Mouse (Mus musculus) kidney, adult 2 months (tissue): ENCODE measurements around the gene Olfr1449. TPM values are rescaled to one million over a fixed set of nuclear protein-coding genes. Genes with fewer than 3 reads are reported as not detected.
"Not testable (repeated sequence)": the region's sequence is repeated elsewhere in the genome, so short reads cannot be mapped to it uniquely, and the experiment has no call there.

ENCODE experiments used
- DNase-seq: peaks from one replicate; pipeline ENCODE4 v3.0.0; 2021
- H3K27ac ChIP-seq: fragments of 200-500 bp; 2 replicates; pipeline ENCODE4 v1.5.1; 2012; ENCODE audit warnings: low read depth, low read length, control low read depth, inconsistent platforms; ENCODE audit not compliant: insufficient read depth
- H3K27me3 ChIP-seq: fragments of 200-500 bp; replicated peaks from 2 replicates; pipeline ENCODE4 v1.6.1; 2012; ENCODE audit warnings: mild to moderate bottlenecking, moderate library complexity, low read length, inconsistent platforms; ENCODE audit not compliant: control insufficient read depth, insufficient read depth
- H3K36me3 ChIP-seq: fragments of 200-500 bp; 2 replicates; pipeline ENCODE4 v1.6.1; 2012; ENCODE audit warnings: mild to moderate bottlenecking, moderate library complexity, low read length, inconsistent platforms; ENCODE audit not compliant: control insufficient read depth, insufficient read depth
- H3K4me1 ChIP-seq: fragments of 200-500 bp; 2 replicates; pipeline ENCODE4 v1.6.1; 2011; ENCODE audit warnings: low read length; ENCODE audit not compliant: control insufficient read depth, insufficient read depth
- H3K4me3 ChIP-seq: fragments of 200-500 bp; 2 replicates; pipeline ENCODE4 v1.5.1; 2011; ENCODE audit warnings: mild to moderate bottlenecking, low read depth, low read length, control low read depth; ENCODE audit not compliant: insufficient read depth
- CTCF ChIP-seq: fragments of 200-500 bp; conservative IDR thresholded peaks from 2 replicates; pipeline ENCODE4 v1.5.1; 2011; ENCODE audit warnings: low read depth, mild to moderate bottlenecking, control low read depth, low read length, moderate library complexity, mixed read lengths; ENCODE audit not compliant: insufficient read depth, insufficient read length
- POLR2A ChIP-seq: fragments of 200-500 bp; IDR thresholded peaks from one replicate; pipeline ENCODE4 v1.6.1; 2011; ENCODE audit warnings: low read depth, low read length, control low read depth
- WGBS: fragments of 180-500 bp; shearing (Covaris S2); methylation state at CpG from one replicate; pipeline ENCODE4 v1.1.7; 2018; 5-methylcytosine and 5-hydroxymethylcytosine counted together
- polyA plus RNA-seq: library from polyadenylated mRNA; depleted of rRNA; stranded (reverse); fragments of >200 nt; gene quantifications from 2 replicates; pipeline ENCODE4 v1.2.3, GENCODE M21; 2012; rRNA removed

Gene Olfr1449
- polyA plus RNA-seq, result not detected in 2 replicates

DNA sequence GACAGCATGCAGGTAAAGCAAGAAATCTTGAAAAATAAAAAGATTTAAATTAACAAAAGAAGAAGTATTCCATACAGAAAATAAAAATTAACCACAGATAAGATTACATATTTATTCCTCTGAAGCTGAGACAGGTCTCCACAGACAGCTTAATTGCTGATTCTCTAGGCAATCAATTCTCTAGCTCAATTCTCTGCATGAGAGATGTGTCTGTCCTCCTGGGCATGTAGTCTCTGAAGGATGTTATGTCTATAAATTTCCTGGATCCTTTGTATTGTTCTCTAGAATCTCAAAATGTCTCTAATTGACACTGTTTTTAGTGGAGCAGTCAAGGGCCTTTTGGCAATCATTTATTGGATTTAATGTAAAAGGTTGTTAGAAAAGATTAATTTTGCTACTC, at the start of gene Olfr1449:
Gene Olfr1449 (plus strand): TSS at position 301 of the 400 bp plus-strand sequence.
- no peak for DNase-seq
- Histone ChIP-seq H3K4me3 (no peak within 1 kb of the TSS), H3K27ac (no peak within 1 kb of the TSS), H3K4me1 (no peaks in the 10 kb centered on the region), H3K27me3 (no peaks in the 10 kb centered on the region), H3K36me3 (no peaks in the 10 kb centered on the region)
- TF ChIP-seq CTCF (no peak), POLR2A (no peak)

DNA sequence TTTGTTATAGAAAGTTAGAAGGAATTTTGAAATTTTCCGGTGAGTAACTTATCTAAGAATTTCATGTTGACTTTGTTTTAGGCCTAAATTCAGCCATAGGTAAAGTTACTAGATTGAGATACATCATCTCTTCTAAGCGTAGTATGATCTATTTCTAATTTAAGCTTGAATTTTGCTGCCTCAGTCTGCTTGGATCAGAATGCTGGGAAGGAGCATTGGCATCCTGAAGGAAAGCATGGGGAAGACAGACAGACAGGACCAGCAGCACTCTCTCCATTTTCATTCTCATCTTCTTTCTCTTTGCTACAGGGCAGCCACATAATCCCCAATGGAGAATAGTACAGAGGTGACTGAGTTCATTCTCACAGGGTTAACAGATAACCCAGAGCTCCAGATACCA, 47.1 kb upstream of the Olfr1449 start, which contains the start of gene Olfr1445:
Gene Olfr1445 (plus strand): TSS at position 301 of the 400 bp plus-strand sequence.
- TF ChIP-seq POLR2A, result no peak
- TF ChIP-seq CTCF, result no peak
- WGBS, result 88% methylated on average over 2 of the region's 2 CpGs
- Histone ChIP-seq H3K36me3 (no peaks in the 10 kb centered on the region), H3K4me3 (no peak within 1 kb of the TSS), H3K27me3 (no peaks in the 10 kb centered on the region), H3K4me1 (no peaks in the 10 kb centered on the region), H3K27ac (no peak within 1 kb of the TSS)
- DNase-seq, result no peak

DNA sequence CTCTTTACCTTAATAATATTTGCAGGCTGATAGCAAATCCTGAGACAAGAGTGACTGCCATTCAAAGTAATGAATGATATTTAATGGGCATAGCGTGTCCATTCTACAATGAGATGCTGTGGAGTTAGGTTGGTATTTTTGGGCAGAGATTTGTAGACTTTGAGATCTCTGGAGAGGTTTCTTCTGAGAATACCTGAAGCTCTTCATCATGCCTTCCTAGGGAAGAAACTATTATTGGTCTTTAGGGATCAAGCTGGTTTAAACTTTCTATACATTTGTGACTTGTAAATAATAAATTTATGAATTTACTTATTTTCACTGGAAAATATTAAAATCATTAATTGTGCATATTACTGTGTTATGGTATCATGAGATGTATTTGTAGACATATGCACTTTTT, 37.2 kb upstream of the Olfr1449 start, which contains the start of gene Olfr1446:
Gene Olfr1446 (minus strand): TSS at position 101 of the 400 bp plus-strand sequence.
- Histone ChIP-seq H3K27ac (no peak within 1 kb of the TSS), H3K36me3 (no peaks in the 10 kb centered on the region), H3K4me3 (no peak within 1 kb of the TSS), H3K27me3 (no peaks in the 10 kb centered on the region), H3K4me1 (no peaks in the 10 kb centered on the region)
- WGBS, result 76% methylated on average over 1 of the region's 1 CpGs
- DNase-seq, result no peak
- TF ChIP-seq CTCF, result no peak
- TF ChIP-seq POLR2A, result no peak

DNA sequence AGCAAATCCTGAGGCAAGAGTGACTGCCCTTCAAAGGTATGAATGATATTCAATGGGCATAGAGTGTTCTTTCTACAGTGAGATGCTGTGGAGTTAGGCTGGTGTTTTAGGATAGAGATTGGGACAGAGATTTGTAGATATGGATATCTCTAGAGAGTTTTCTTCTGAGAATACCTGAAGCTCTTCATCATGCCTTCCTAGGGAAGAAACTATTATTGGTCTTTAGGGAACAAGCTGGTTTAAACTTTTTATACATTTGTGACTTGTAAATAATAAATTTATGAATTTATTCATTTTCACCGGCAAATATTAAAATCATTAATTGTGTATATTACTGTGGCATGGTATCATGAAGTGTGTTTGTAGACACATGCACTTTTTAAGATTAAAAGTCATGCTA, 27.0 kb upstream of the Olfr1449 start, which contains the start of gene Olfr1447:
Gene Olfr1447 (minus strand): TSS at position 101 of the 400 bp plus-strand sequence.
- H3K4me1 ChIP-seq, result no peaks in the 10 kb centered on the region
- H3K36me3 ChIP-seq, result no peaks in the 10 kb centered on the region
- H3K27ac ChIP-seq, result no peak within 1 kb of the TSS
- 90% methylated on average over 1 of the region's 1 CpGs for WGBS
- no peaks in the 10 kb centered on the region for H3K27me3 ChIP-seq
- TF ChIP-seq POLR2A (no peak), CTCF (no peak)
- H3K4me3 ChIP-seq, result no peak within 1 kb of the TSS
- DNase-seq, result no peak

DNA sequence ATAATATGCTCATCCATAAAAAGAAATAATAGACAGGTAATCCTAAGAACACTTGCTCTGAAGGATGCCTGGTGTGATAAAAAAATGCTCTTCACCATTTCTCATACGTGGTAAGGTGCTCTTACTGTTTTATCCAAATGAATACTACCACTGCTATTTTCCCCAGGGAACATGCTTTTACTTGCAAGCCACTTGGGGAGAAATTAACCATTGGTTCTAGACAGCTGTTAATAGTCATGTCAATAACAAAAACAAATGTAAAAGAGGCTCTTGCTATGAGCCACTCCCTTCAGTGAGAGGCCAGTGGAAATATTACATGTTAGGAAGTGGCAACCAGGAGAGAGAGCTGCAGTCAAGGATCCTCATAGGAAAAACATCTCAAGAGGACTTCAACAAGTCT, 6.3 kb upstream of the Olfr1449 start, which contains the start of gene Olfr1448:
Gene Olfr1448 (minus strand): TSS at position 101 of the 400 bp plus-strand sequence.
- DNase-seq, result no peak
- TF ChIP-seq CTCF (no peak), POLR2A (no peak)
- Histone ChIP-seq H3K36me3 (no peaks in the 10 kb centered on the region), H3K4me1 (no peaks in the 10 kb centered on the region), H3K4me3 (no peak within 1 kb of the TSS), H3K27me3 (no peaks in the 10 kb centered on the region), H3K27ac (no peak within 1 kb of the TSS)
- WGBS, result 65% methylated on average over 1 of the region's 1 CpGs

DNA sequence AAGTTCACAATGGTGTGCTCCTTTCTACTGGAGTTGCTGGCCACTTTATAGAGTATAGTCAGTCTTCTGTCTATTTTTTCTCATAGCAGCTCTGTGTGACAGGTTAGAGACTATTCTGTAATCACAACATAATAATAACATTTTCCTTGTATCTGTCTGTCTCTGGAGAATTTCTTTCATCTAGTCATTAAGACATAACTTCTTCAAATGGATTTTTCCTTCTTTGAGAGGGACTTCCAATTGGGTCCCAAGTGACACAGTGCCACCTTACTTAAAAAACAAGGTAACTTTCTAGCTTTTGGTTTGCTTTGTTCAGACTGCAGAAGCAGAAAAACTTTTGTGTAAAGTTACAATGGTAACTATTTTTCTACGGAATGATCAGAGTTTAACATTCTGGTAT, 19.3 kb downstream of the Olfr1449 start, which contains the start of gene Olfr1450:
Gene Olfr1450 (plus strand): TSS at position 301 of the 400 bp plus-strand sequence.
- H3K4me1 ChIP-seq, result no peaks in the 10 kb centered on the region
- DNase-seq, result no peak
- no peak within 1 kb of the TSS for H3K4me3 ChIP-seq
- TF ChIP-seq POLR2A (no peak), CTCF (no peak)
- no peak within 1 kb of the TSS for H3K27ac ChIP-seq
- no peaks in the 10 kb centered on the region for H3K27me3 ChIP-seq
- H3K36me3 ChIP-seq, result no peaks in the 10 kb centered on the region
- 85% methylated on average over 1 of the region's 1 CpGs for WGBS

DNA sequence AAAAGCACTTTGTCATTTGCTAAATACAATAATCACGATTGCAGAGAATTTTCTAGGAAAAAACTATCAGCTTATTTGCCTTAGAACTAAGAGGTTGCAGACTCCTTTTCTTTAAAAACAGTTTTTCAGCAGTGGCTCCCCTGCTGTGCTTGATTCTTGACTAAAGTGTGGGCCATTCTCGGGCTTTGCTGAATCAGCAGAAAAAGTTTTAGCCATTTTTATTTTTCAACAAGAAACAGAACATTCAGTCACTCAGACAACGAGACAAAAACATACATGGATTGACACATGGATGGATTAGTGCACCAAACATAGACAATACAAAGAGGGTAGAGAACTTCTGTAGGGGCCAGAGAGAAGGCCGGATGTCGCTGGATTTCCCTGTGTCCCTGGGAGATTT, 39.4 kb downstream of the Olfr1449 start:
- not testable (repeated sequence) for DNase-seq, H3K27ac ChIP-seq, H3K4me3 ChIP-seq, H3K36me3 ChIP-seq, H3K4me1 ChIP-seq, H3K27me3 ChIP-seq
- WGBS, result 83% methylated on average over 5 of the region's 5 CpGs

Other genes starting within 250 kb of the Olfr1449 start
- 1,454 and 1,674 TPM in 2 replicates for gene Keg1, start 235.1 kb upstream of the Olfr1449 start, polyA plus RNA-seq
- 2.9 and 3.6 TPM in 2 replicates for gene Cntf, start 165.2 kb upstream of the Olfr1449 start, polyA plus RNA-seq
- 15.7 and 17.7 TPM in 2 replicates for gene Zfp91, start 134.7 kb upstream of the Olfr1449 start, polyA plus RNA-seq
- 1.8 and 3.2 TPM in 2 replicates for gene Lpxn, start 134.6 kb upstream of the Olfr1449 start, polyA plus RNA-seq
- gene Gm5244, start 84.2 kb upstream of the Olfr1449 start, polyA plus RNA-seq, result not detected in 2 replicates
- gene Olfr1444, start 73.6 kb upstream of the Olfr1449 start, polyA plus RNA-seq, result not detected in 2 replicates
- not detected in 2 replicates for gene Olfr1445, start 47.0 kb upstream of the Olfr1449 start, polyA plus RNA-seq
- gene Olfr1446, start 37.3 kb upstream of the Olfr1449 start, polyA plus RNA-seq, result not detected in 2 replicates
- gene Olfr1447, start 27.1 kb upstream of the Olfr1449 start, polyA plus RNA-seq, result not detected in 2 replicates
- gene Olfr1448, start 6.4 kb upstream of the Olfr1449 start, polyA plus RNA-seq, result not detected in 2 replicates
- not detected in 2 replicates for gene Olfr1450, start 19.4 kb downstream of the Olfr1449 start, polyA plus RNA-seq
- not detected in 2 replicates for gene Olfr1451, start 64.2 kb downstream of the Olfr1449 start, polyA plus RNA-seq
- gene Olfr1453, start 97.5 kb downstream of the Olfr1449 start, polyA plus RNA-seq, result not detected in 2 replicates
- not detected in 2 replicates for gene Olfr1454, start 129.8 kb downstream of the Olfr1449 start, polyA plus RNA-seq
- gene Olfr1457, start 167.1 kb downstream of the Olfr1449 start, polyA plus RNA-seq, result not detected in 2 replicates
- not detected in 2 replicates for gene Olfr1458, start 175.9 kb downstream of the Olfr1449 start, polyA plus RNA-seq
- gene Olfr1459, start 218.7 kb downstream of the Olfr1449 start, polyA plus RNA-seq, result not detected in 2 replicates
- gene Olfr1461, start 232.2 kb downstream of the Olfr1449 start, polyA plus RNA-seq, result not detected in 2 replicates